Mouse (Mus musculus) midbrain, embryonic 15.5 days (tissue): ENCODE measurements around the gene Agtpbp1. TPM values are rescaled to one million over a fixed set of nuclear protein-coding genes. Genes with fewer than 3 reads are reported as not detected.

Experiments
- polyA plus RNA-seq: library from polyadenylated mRNA; unstranded; fragments of >200 nt; fragmentation: Nextera tagmentation; extraction: Ambion mirVana; gene quantifications from 2 replicates; pipeline ENCODE4 v1.2.1, GENCODE M21; 2015

Gene Agtpbp1
- polyA plus RNA-seq, 1 experiment from 2014 or later = 70.4 TPM

Other genes with a start within 250 kb of the Agtpbp1 start
- gene Naa35, start within 50 bp of the Agtpbp1 start, polyA plus RNA-seq = 142 and 154 TPM in 2 replicates
- gene Golm1, start 90.6 kb upstream of the Agtpbp1 start, polyA plus RNA-seq = 31.0 and 32.8 TPM in 2 replicates
- gene 4921517D22Rik, start 108.9 kb upstream of the Agtpbp1 start, polyA plus RNA-seq = not detected in 2 replicates
- 0.17 and 0.26 TPM in 2 replicates for gene Spata31d1a, start 125.1 kb upstream of the Agtpbp1 start, polyA plus RNA-seq
- not detected in 2 replicates for gene Spata31d1b, start 127.1 kb upstream of the Agtpbp1 start, polyA plus RNA-seq
- gene Spata31d1d, start 146.5 kb upstream of the Agtpbp1 start, polyA plus RNA-seq = not detected in 2 replicates
- gene 1700014D04Rik, start 161.5 kb upstream of the Agtpbp1 start, polyA plus RNA-seq = 0.14 and 0.27 TPM in 2 replicates
- gene Isca1, start 184.6 kb upstream of the Agtpbp1 start, polyA plus RNA-seq = 158 and 166 TPM in 2 replicates
- not detected in 2 replicates for gene Gm49354, start 197.0 kb upstream of the Agtpbp1 start, polyA plus RNA-seq
- gene Tut7, start 237.9 kb upstream of the Agtpbp1 start, polyA plus RNA-seq = 48.7 and 52.5 TPM in 2 replicates